Mouse (Mus musculus) testis, adult 2 months (tissue): ENCODE results near the gene Rnf181.

ENCODE experiments used
- CTCF ChIP-seq: fragments of 200-500 bp; IDR thresholded peaks from 2 replicates; pipeline ENCODE4 v1.5.1; 2012; ENCODE audit warnings: low read depth, mild to moderate bottlenecking, inconsistent platforms, low read length, moderate library complexity; ENCODE audit not compliant: control insufficient read depth, insufficient read depth, insufficient replicate concordance
- POLR2A ChIP-seq: fragments of 200-500 bp; IDR thresholded peaks from 2 replicates; pipeline ENCODE4 v1.6.1; 2012; ENCODE audit warnings: low read depth, mild to moderate bottlenecking, inconsistent platforms, low read length, moderate library complexity; ENCODE audit not compliant: control insufficient read depth

GRCm38 (mm10) chr6:72357164-72358079 is 9.3 kb downstream of the Rnf181 start:
- TF ChIP-seq CTCF: no peak
- TF ChIP-seq POLR2A: no peak
